Comparison of ENCODE assay signal across 11 mouse cellular contexts in genomic region chr7:91582203-91582602, GRCm38 (mm10).
DNase-seq lines count a peak whose midpoint lies in the region; ATAC-seq and TF ChIP-seq lines count a peak whose summit lies in the region.
"Had no signal": no experiment of that assay in that cellular context is flagged by ENCODE, and none has a peak within 500 bp of the region (broad histone marks: within the 10 kb centered on the region; RNA-seq: fewer than 3 reads in every experiment).

No protein-coding gene starts in this region.

- WGBS in forebrain, embryonic 13.5 days, result 61% methylated on average over 2 of the region's 2 CpGs
- WGBS in forebrain, embryonic 10.5 days, result 66% methylated on average over 2 of the region's 2 CpGs
- WGBS in liver, adult 2 months, result 57% methylated on average over 2 of the region's 2 CpGs
- WGBS in liver, embryonic 12.5 days (ENCODE audit: insufficient replicate concordance), result 70% methylated on average over 2 of the region's 2 CpGs
- WGBS in forebrain, embryonic 16.5 days, result 42% methylated on average over 2 of the region's 2 CpGs

- no peak overlapping the region for H3K27ac ChIP-seq in forebrain, embryonic 13.5 days
- no peak overlapping the region for H3K27ac ChIP-seq in forebrain, embryonic 10.5 days
- H3K27ac ChIP-seq in liver, adult 2 months (replicated peaks; ENCODE audit: insufficient read depth, low read depth, low read length), result no peak overlapping the region
- no peak overlapping the region for H3K27ac ChIP-seq in liver, embryonic 12.5 days
- H3K27ac ChIP-seq in forebrain, embryonic 16.5 days (ENCODE audit: low read length), result no peak overlapping the region
- H3K27ac ChIP-seq: liver, embryonic 15.5 days had no signal

- H3K4me3 ChIP-seq in forebrain, embryonic 13.5 days, result no peak overlapping the region
- no peak overlapping the region for H3K4me3 ChIP-seq in forebrain, embryonic 10.5 days
- H3K4me3 ChIP-seq in liver, adult 2 months (ENCODE audit: insufficient read depth, low read depth, low read length), result no peak overlapping the region
- no peak overlapping the region for H3K4me3 ChIP-seq in liver, embryonic 12.5 days
- no peak overlapping the region for H3K4me3 ChIP-seq in forebrain, embryonic 16.5 days (replicated peaks; ENCODE audit: low read length)
- H3K4me3 ChIP-seq: liver, embryonic 15.5 days had no signal

- intact Hi-C loops in heart, postnatal 36 days (cut with DNase I), result no loop called here

- no peak overlapping the region for H3K9ac ChIP-seq in forebrain, embryonic 13.5 days
- H3K9ac ChIP-seq in liver, adult 2 months (ENCODE audit: low read depth, low read length), result no peak overlapping the region
- H3K9ac ChIP-seq in liver, embryonic 12.5 days, result no peak overlapping the region
- H3K9ac ChIP-seq in forebrain, embryonic 16.5 days (replicated peaks; ENCODE audit: low read depth, low read length), result no peak overlapping the region
- H3K9ac ChIP-seq: liver, embryonic 15.5 days had no signal

- no peaks in the 10 kb centered on the region for H3K36me3 ChIP-seq in forebrain, embryonic 13.5 days (ENCODE audit: poor library complexity, severe bottlenecking)
- no peaks in the 10 kb centered on the region for H3K36me3 ChIP-seq in forebrain, embryonic 10.5 days (replicated peaks)
- H3K36me3 ChIP-seq in liver, adult 2 months (ENCODE audit: control insufficient read depth, insufficient read depth, low read length), result no peaks in the 10 kb centered on the region
- no peaks in the 10 kb centered on the region for H3K36me3 ChIP-seq in liver, embryonic 12.5 days
- H3K36me3 ChIP-seq in forebrain, embryonic 16.5 days (ENCODE audit: control insufficient read depth, insufficient read depth), result no peaks in the 10 kb centered on the region
- H3K36me3 ChIP-seq: liver, embryonic 15.5 days had no signal

- DNase-seq in forebrain, embryonic 10.5 days (ENCODE audit: extremely low spot score, low spot score), result no peak
- DNase-seq in liver, adult 2 months (ENCODE audit: extremely low read depth, low read depth, low spot score), result peak; percentile 33
- peak; percentile 18 for DNase-seq in MN1 (ENCODE audit: low spot score)
- DNase-seq in right cerebral cortex, postnatal 36 days (ENCODE audit: low spot score in 2 of 2), result no peak
- no peak for DNase-seq in heart, postnatal 36 days
- DNase-seq: kidney, adult 11 months; spleen, adult 18-20 months had no signal

- peak; percentile 75 for ATAC-seq in forebrain, embryonic 13.5 days
- no peak for ATAC-seq in liver, embryonic 12.5 days
- peak; percentile 77 for ATAC-seq in forebrain, embryonic 16.5 days

- TF ChIP-seq CTCF in liver, adult 2 months (IDR thresholded peaks at IDR 0.05; ENCODE audit: low read depth, low read length), result peak; percentile 60; the same call in 1 of the 2 replicates

- no peak for TF ChIP-seq POLR2A in liver, adult 2 months (IDR thresholded peaks at IDR 0.05; ENCODE audit: extremely low read depth, insufficient read depth, low read length)

- H3K9me3 ChIP-seq in forebrain, embryonic 13.5 days (replicated peaks), result no peaks in the 10 kb centered on the region
- H3K9me3 ChIP-seq in forebrain, embryonic 10.5 days, result no peaks in the 10 kb centered on the region
- H3K9me3 ChIP-seq in liver, embryonic 12.5 days (replicated peaks), result no peaks in the 10 kb centered on the region
- H3K9me3 ChIP-seq in forebrain, embryonic 16.5 days (ENCODE audit: control insufficient read depth, low read length), result no peaks in the 10 kb centered on the region
- H3K9me3 ChIP-seq: liver, embryonic 15.5 days had no signal

- no peaks in the 10 kb centered on the region for H3K4me1 ChIP-seq in forebrain, embryonic 13.5 days
- H3K4me1 ChIP-seq in forebrain, embryonic 10.5 days, result no peaks in the 10 kb centered on the region
- no peaks in the 10 kb centered on the region for H3K4me1 ChIP-seq in liver, adult 2 months (ENCODE audit: control insufficient read depth, insufficient read depth, low read length)
- H3K4me1 ChIP-seq in liver, embryonic 12.5 days, result no peaks in the 10 kb centered on the region
- H3K4me1 ChIP-seq in forebrain, embryonic 16.5 days (replicated peaks; ENCODE audit: control insufficient read depth, insufficient read depth, low read length), result no peaks in the 10 kb centered on the region
- H3K4me1 ChIP-seq: liver, embryonic 15.5 days had no signal

- H3K27me3 ChIP-seq in forebrain, embryonic 13.5 days, result no peaks in the 10 kb centered on the region
- H3K27me3 ChIP-seq in forebrain, embryonic 10.5 days (ENCODE audit: poor library complexity, severe bottlenecking), result no peaks in the 10 kb centered on the region
- H3K27me3 ChIP-seq in liver, adult 2 months (ENCODE audit: control insufficient read depth, insufficient read depth, low read length), result no peaks in the 10 kb centered on the region
- no peaks in the 10 kb centered on the region for H3K27me3 ChIP-seq in liver, embryonic 12.5 days (replicated peaks)
- H3K27me3 ChIP-seq in forebrain, embryonic 16.5 days (replicated peaks; ENCODE audit: control insufficient read depth, insufficient read depth, low read length), result no peaks in the 10 kb centered on the region
- H3K27me3 ChIP-seq: liver, embryonic 15.5 days had no signal

- H3K4me2 ChIP-seq in forebrain, embryonic 13.5 days, result no peak overlapping the region
- H3K4me2 ChIP-seq in liver, embryonic 12.5 days, result no peak overlapping the region
- H3K4me2 ChIP-seq in forebrain, embryonic 16.5 days (ENCODE audit: low read length), result no peak overlapping the region
- H3K4me2 ChIP-seq: liver, embryonic 15.5 days had no signal

- H3K79me2 ChIP-seq in liver, adult 2 months (ENCODE audit: control insufficient read depth, insufficient read depth, low read length), result no peaks in the 10 kb centered on the region

Comparison
In these comparisons a context has a peak if more than half of its experiments do, and no peak if none do; other contexts are left out.
1. DNase-seq: peak in liver, adult 2 months (single experiment) and MN1 (single experiment); none in forebrain, embryonic 10.5 days (single experiment), right cerebral cortex, postnatal 36 days (0 of 2) and heart, postnatal 36 days (0 of 2).